Mouse (Mus musculus) embryonic facial prominence, embryonic 14.5 days (tissue): ENCODE measurements at regions not wholly inside any gene's neighbourhood (a gene's known extent, or its start where the extent isn't known, plus 50 kb on each side); places are given as distances from the start of the nearest gene placed in this dataset.

ENCODE experiments used
- ATAC-seq: fragments of 200-750 bp; cut with Nextera tagmentation; 2 replicates; pipeline ENCODE4 v1.8.0; 2017; ENCODE audit warnings: low read depth, moderate number of reproducible peaks, moderate TSS enrichment
- DNase-seq: peaks from one replicate; pipeline ENCODE4 v3.0.0-alpha.2; 2015; ENCODE audit warnings: low spot score
- H3K27ac ChIP-seq: fragments of 300-500 bp; sonication (generic); replicated peaks from 2 replicates; pipeline ENCODE4 v1.5.1; 2014; ENCODE audit warnings: low read depth, mild to moderate bottlenecking, low read length, moderate library complexity
- H3K27me3 ChIP-seq: fragments of 300-500 bp; sonication (generic); replicated peaks from 2 replicates; pipeline ENCODE4 v1.6.1; 2014; ENCODE audit warnings: low read length; ENCODE audit not compliant: control insufficient read depth, insufficient read depth
- H3K36me3 ChIP-seq: fragments of 300-500 bp; sonication (generic); 2 replicates; pipeline ENCODE4 v1.6.1; 2014; ENCODE audit warnings: low read length, mixed read lengths; ENCODE audit not compliant: control insufficient read depth, insufficient read depth
- H3K4me1 ChIP-seq: fragments of 300-500 bp; sonication (generic); 2 replicates; pipeline ENCODE4 v1.6.1; 2014; ENCODE audit warnings: antibody characterized with exemption, low read length; ENCODE audit not compliant: control insufficient read depth, insufficient read depth
- H3K4me2 ChIP-seq: fragments of 300-500 bp; sonication (generic); 2 replicates; pipeline ENCODE4 v1.6.1; 2014; ENCODE audit warnings: low read depth, mild to moderate bottlenecking, low read length, moderate library complexity, mixed read lengths
- H3K4me3 ChIP-seq: fragments of 300-500 bp; sonication (generic); 2 replicates; pipeline ENCODE4 v1.5.1; 2014; ENCODE audit warnings: low read depth, mild to moderate bottlenecking, low read length
- H3K9ac ChIP-seq: fragments of 300-500 bp; sonication (generic); 2 replicates; pipeline ENCODE4 v1.6.1; 2014; ENCODE audit warnings: low read depth, mild to moderate bottlenecking, low read length, moderate library complexity, mixed read lengths
- H3K9me3 ChIP-seq: fragments of 300-500 bp; sonication (generic); 2 replicates; pipeline ENCODE4 v1.6.1; 2016; ENCODE audit warnings: low read length; ENCODE audit not compliant: control insufficient read depth
- WGBS: fragments of 180-500 bp; shearing (Covaris S2); extraction: QIAGEN DNeasy Blood & Tissue Kit; methylation state at CpG from one replicate; pipeline ENCODE4 v1.1.7; 2014; 5-methylcytosine and 5-hydroxymethylcytosine counted together

DNA sequence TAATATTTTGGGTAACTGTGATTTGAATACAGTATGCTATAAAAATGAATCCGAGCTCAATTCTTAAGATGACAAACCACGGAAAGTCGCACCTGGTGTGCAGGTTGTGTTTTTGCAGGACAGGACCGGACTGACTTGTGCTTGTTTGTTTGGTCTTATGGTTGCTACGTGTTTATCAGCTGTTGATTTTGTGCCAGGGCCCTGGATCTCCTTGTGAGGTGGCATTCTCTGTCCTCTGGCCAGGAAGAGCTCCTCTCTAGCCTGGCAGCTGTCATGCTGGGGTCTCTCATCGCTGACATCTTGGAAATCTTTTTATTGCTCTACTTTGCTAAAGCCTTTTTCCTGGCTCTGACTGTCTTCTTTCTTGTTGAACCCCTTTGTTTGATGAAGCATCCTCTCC lies 723.0 kb upstream of the Car8 start:
- no peak for ATAC-seq
- no peak overlapping the region for H3K4me2 ChIP-seq

DNA sequence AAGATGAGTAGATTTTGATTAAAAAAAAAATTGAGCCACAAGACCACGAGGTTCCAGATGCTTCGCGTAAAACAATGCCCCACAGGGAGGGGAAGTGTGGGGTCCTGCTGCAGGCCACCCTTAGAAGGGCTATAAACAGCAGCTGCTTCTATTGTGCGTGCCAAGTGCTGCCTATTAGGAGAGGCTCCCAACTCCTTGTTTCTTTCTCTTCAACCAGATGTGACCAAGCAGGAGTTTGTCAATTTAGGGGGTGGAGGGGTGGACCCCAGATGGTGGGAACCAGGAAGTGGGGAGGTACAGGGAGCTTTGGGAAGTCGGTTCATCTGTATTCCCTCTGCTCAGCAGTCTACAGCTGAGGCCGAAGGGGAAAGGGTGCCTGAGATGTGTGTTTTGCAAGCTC lies 718.9 kb upstream of the Car8 start:
- H3K4me1 ChIP-seq, result peaks cover 28% of the 10 kb centered on the region
- no peaks in the 10 kb centered on the region for H3K27me3 ChIP-seq
- DNase-seq (peak; percentile 86), ATAC-seq (peak; percentile 70)
- no peak overlapping the region for H3K4me2 ChIP-seq
- no peaks in the 10 kb centered on the region for H3K9me3 ChIP-seq
- H3K27ac ChIP-seq, result no peak overlapping the region; the same call in 1 of the 2 replicates
- no peak overlapping the region for H3K9ac ChIP-seq
- WGBS, result 27% methylated on average over 6 of the region's 6 CpGs
- H3K4me3 ChIP-seq, result no peak overlapping the region
- H3K36me3 ChIP-seq, result no peaks in the 10 kb centered on the region

More for the DNA sequence above, 723.0 kb upstream of the Car8 start:
- H3K4me3 ChIP-seq, result no peak overlapping the region
- H3K9ac ChIP-seq, result no peak overlapping the region
- 79% methylated on average over 6 of the region's 6 CpGs for WGBS
- H3K27me3 ChIP-seq, result no peaks in the 10 kb centered on the region
- H3K4me1 ChIP-seq, result peaks cover 15% of the 10 kb centered on the region
- DNase-seq, result no peak
- no peaks in the 10 kb centered on the region for H3K9me3 ChIP-seq
- H3K36me3 ChIP-seq, result no peaks in the 10 kb centered on the region
- no peak overlapping the region for H3K27ac ChIP-seq

GRCm38 (mm10) chr4:8957023-8957343 lies 718.1 kb upstream of the Car8 start:
- Histone ChIP-seq H3K4me3 (no peak overlapping the region), H3K4me2 (no peak overlapping the region), H3K9me3 (no peaks in the 10 kb centered on the region), H3K36me3 (no peaks in the 10 kb centered on the region), H3K4me1 (peaks cover 28% of the 10 kb centered on the region), H3K27ac (no peak overlapping the region), H3K27me3 (no peaks in the 10 kb centered on the region), H3K9ac (no peak overlapping the region)
- no peak for DNase-seq
- 63% methylated on average over 5 of the region's 5 CpGs for WGBS
- no peak for ATAC-seq

DNA sequence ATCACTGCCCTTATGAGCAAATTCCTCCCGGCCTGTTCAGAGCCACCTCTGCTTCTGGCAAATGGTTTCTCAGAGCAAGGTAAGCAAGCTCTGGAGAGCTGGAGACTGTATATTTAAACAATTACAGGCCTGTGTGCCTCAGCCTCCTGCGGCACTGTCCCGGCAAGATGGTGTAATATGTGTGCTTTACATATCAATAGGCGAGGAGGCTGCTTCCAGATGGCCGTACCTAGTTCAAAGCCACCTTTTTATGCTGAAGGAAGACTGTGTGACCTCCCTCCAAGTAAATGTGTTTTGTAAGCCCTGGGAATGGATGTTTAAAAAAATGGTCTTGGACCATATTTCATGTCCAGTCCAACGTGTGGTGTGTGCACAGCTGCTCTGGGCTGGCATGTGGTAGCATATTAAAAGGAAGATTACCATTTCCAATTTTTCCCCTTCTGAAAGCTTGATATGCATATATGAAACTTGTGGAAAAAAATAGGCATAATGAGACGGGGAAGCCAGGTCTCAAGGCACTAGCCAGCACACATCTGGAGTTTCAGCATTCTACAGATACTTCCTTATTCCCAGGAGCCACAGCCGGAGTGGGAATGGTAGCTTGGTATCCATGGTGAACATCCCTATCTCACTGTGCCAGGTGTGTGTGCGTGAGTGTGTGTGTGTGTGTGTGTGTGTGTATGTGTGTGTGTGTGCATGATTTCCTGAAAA lies 717.6 kb upstream of the Car8 start:
- H3K27me3 ChIP-seq, result no peaks in the 10 kb centered on the region
- H3K9ac ChIP-seq, result no peak overlapping the region
- H3K36me3 ChIP-seq, result no peaks in the 10 kb centered on the region
- ATAC-seq (no peak), DNase-seq (peak; percentile 63)
- H3K4me3 ChIP-seq, result no peak overlapping the region
- no peak overlapping the region for H3K4me2 ChIP-seq
- no peak overlapping the region for H3K27ac ChIP-seq
- peaks cover 28% of the 10 kb centered on the region for H3K4me1 ChIP-seq
- no peaks in the 10 kb centered on the region for H3K9me3 ChIP-seq
- 44% methylated on average over 9 of the region's 9 CpGs for WGBS

DNA sequence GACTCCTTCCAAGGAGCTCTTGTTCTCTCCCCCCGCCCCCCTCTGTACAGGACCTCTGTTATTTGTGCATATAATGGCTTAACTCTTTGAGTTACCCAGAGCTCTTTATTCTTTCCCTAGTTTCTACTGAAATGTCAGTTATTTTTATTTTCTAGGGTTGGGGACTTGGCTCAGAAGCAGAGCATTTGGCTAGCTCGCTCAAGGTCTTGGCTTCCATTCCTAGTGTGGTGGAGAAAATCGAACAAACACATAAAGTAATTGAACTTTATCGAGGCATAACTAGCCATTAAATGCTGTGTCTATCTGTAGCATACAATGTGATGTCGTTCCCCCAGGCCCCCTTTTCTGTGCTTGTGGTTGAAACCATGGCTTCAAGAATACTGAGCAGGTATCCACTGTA lies 716.5 kb upstream of the Car8 start:
- ATAC-seq (no peak), DNase-seq (no peak)
- H3K4me2 ChIP-seq, result no peak overlapping the region
- H3K36me3 ChIP-seq, result no peaks in the 10 kb centered on the region
- H3K9ac ChIP-seq, result no peak overlapping the region
- H3K9me3 ChIP-seq, result no peaks in the 10 kb centered on the region
- 86% methylated on average over 5 of the region's 5 CpGs for WGBS
- peaks cover 28% of the 10 kb centered on the region for H3K4me1 ChIP-seq
- H3K27me3 ChIP-seq, result no peaks in the 10 kb centered on the region
- H3K4me3 ChIP-seq, result no peak overlapping the region
- no peak overlapping the region for H3K27ac ChIP-seq

DNA sequence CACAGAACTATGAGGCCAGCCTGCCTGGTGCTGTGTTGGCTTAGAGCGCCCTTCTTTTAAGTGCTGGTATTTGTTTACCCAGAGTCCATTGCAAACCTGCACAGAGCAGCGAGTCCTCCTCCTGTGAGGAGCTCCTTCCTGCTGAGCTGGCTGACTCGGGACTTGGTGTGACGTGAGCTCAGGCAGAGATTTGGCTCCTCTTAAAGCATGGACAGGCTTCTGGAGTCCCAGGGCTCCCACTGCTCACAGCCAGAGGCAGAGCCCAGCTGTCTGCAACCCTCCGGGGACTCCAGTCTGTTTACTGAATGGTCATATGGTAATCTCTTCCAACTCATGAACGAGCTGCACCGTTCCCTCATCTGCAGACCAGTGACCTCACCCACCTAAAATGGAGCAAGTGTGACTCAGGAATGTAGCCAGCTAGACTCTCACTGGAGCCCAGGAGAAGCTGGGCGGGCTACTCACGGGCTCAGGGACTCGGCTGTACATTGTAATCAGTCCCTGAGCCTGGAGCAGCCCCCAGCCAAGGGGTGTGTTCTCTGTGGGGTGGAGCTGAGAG lies 715.6 kb upstream of the Car8 start:
- H3K4me3 ChIP-seq, result no peak overlapping the region
- DNase-seq, result peak; percentile 83
- H3K36me3 ChIP-seq, result no peaks in the 10 kb centered on the region
- H3K4me2 ChIP-seq, result peak overlapping the region; percentile 26
- H3K9me3 ChIP-seq, result no peaks in the 10 kb centered on the region
- no peaks in the 10 kb centered on the region for H3K27me3 ChIP-seq
- peak overlapping the region; percentile 19; the same call in 1 of the 2 replicates for H3K27ac ChIP-seq
- peak; percentile 77 for ATAC-seq
- H3K4me1 ChIP-seq, result peaks cover 28% of the 10 kb centered on the region
- WGBS, result 17% methylated on average over 10 of the region's 10 CpGs
- H3K9ac ChIP-seq, result 0 out of 2 replicates have a peak overlapping the region, but pooled peaks have one; percentile 8

GRCm38 (mm10) chr4:8953181-8953580 lies 714.3 kb upstream of the Car8 start:
- H3K4me2 ChIP-seq, result no peak overlapping the region
- H3K27ac ChIP-seq, result no peak overlapping the region
- H3K9ac ChIP-seq, result no peak overlapping the region
- H3K9me3 ChIP-seq, result no peaks in the 10 kb centered on the region
- peaks cover 28% of the 10 kb centered on the region for H3K4me1 ChIP-seq
- no peak overlapping the region for H3K4me3 ChIP-seq
- 83% methylated on average over 7 of the region's 7 CpGs for WGBS
- ATAC-seq, result no peak
- DNase-seq, result no peak
- no peaks in the 10 kb centered on the region for H3K27me3 ChIP-seq
- H3K36me3 ChIP-seq, result no peaks in the 10 kb centered on the region

DNA sequence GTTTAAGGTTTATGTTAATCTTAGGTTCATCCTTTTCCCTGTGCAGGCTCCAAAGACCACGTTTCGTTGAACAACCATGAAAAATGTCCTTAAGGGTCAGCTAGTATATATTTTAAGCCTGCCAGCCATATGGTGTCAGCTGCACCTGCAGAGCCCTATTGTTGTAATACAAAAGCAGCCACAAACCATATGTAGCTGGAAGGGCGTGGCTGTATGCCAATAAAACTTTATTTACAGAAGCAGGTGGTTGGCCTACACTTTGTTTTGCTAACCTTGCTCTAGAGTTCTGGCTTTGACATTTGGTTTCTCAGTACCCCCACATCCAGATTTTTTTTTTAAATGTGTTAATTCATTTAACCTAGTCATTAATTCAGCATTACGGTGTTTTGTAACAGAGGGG lies 711.1 kb upstream of the Car8 start:
- Histone ChIP-seq H3K4me2 (no peak overlapping the region), H3K36me3 (no peaks in the 10 kb centered on the region), H3K9ac (no peak overlapping the region), H3K27ac (no peak overlapping the region), H3K4me1 (peaks cover 12% of the 10 kb centered on the region), H3K9me3 (no peaks in the 10 kb centered on the region), H3K4me3 (no peak overlapping the region), H3K27me3 (no peaks in the 10 kb centered on the region)
- 68% methylated on average over 4 of the region's 4 CpGs for WGBS
- peak; percentile 52 for DNase-seq
- ATAC-seq, result no peak

DNA sequence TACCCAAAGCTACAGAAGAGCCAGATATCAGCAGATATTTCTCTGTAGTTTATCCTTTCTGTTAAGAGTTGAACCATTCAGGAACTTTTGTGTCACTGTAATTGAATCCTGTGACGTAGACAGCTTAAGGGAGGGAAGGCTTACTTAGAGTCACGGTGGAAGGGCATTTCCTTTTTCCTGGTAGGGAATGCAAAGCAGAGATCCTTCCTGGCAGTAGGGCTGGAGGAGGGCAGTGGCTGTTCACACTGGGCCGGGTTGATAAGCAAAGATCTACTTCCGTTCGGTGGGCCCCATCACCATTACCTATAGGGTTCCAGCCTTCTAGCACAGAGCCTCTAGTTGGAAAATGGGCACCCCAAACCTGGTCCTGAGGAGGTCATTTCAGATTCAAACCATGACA lies 710.7 kb upstream of the Car8 start:
- WGBS, result 55% methylated on average over 5 of the region's 5 CpGs
- Histone ChIP-seq H3K4me1 (peaks cover 10% of the 10 kb centered on the region), H3K27me3 (no peaks in the 10 kb centered on the region), H3K27ac (no peak overlapping the region), H3K9ac (no peak overlapping the region), H3K4me3 (no peak overlapping the region), H3K9me3 (no peaks in the 10 kb centered on the region), H3K4me2 (no peak overlapping the region), H3K36me3 (no peaks in the 10 kb centered on the region)
- ATAC-seq, result no peak
- no peak for DNase-seq
